Mouse (Mus musculus) lung, embryonic 14.5 days (tissue): ENCODE results near the gene Fbxl13. TPM values are rescaled to one million over a fixed set of nuclear protein-coding genes. Genes with fewer than 3 reads are reported as not detected.
A peak's percentile ranks its signal among the peaks of the same experiment; 100 is the strongest.

Source experiments
- ATAC-seq: fragments of 200-750 bp; cut with Nextera tagmentation; 2 replicates; pipeline ENCODE4 v1.8.0; 2017; ENCODE audit warnings: mild to moderate bottlenecking, moderate TSS enrichment, moderate library complexity; ENCODE audit not compliant: insufficient read depth
- DNase-seq: peaks from one replicate; pipeline ENCODE4 v3.0.0-alpha.2; 2015
- H3K27ac ChIP-seq: fragments of 300-500 bp; sonication (generic); 2 replicates; pipeline ENCODE4 v1.5.1; 2014; ENCODE audit warnings: low read depth, mild to moderate bottlenecking, moderate library complexity
- H3K27me3 ChIP-seq: fragments of 300-500 bp; sonication (generic); 2 replicates; pipeline ENCODE4 v1.6.1; 2014; ENCODE audit warnings: low read length, control low read depth; ENCODE audit not compliant: insufficient read depth
- H3K36me3 ChIP-seq: fragments of 300-500 bp; sonication (generic); 2 replicates; pipeline ENCODE4 v1.6.1; 2014; ENCODE audit warnings: control low read depth; ENCODE audit not compliant: insufficient read depth
- H3K4me1 ChIP-seq: fragments of 300-500 bp; sonication (generic); 2 replicates; pipeline ENCODE4 v1.6.1; 2014; ENCODE audit warnings: antibody characterized with exemption, control low read depth; ENCODE audit not compliant: insufficient read depth
- H3K4me2 ChIP-seq: fragments of 300-500 bp; sonication (generic); 2 replicates; pipeline ENCODE4 v1.6.1; 2014; ENCODE audit warnings: mild to moderate bottlenecking
- H3K4me3 ChIP-seq: fragments of 300-500 bp; sonication (generic); 2 replicates; pipeline ENCODE4 v1.5.1; 2014; ENCODE audit warnings: low read depth, low read length
- H3K9ac ChIP-seq: fragments of 300-500 bp; sonication (generic); 2 replicates; pipeline ENCODE4 v1.6.1; 2014
- H3K9me3 ChIP-seq: fragments of 300-500 bp; sonication (generic); 2 replicates; pipeline ENCODE4 v1.6.1; 2016; ENCODE audit warnings: low read depth, low read length, control low read depth
- CTCF ChIP-seq: IDR thresholded peaks from 2 replicates; pipeline ENCODE4 v1.5.1; 2016; ENCODE audit warnings: antibody characterized with exemption, low read depth
- WGBS: fragments of 180-500 bp; shearing (Covaris S2); extraction: QIAGEN DNeasy Blood & Tissue Kit; methylation state at CpG from one replicate; pipeline ENCODE4 v1.1.7; 2014; 5-methylcytosine and 5-hydroxymethylcytosine counted together
- polyA plus RNA-seq: library from polyadenylated mRNA; unstranded; fragments of >200 nt; fragmentation: Nextera tagmentation; extraction: Ambion mirVana; gene quantifications from 2 replicates; pipeline ENCODE4 v1.2.1, GENCODE M21; 2014

The Fbxl13 gene
- polyA plus RNA-seq, 1 experiment from 2014 or later = 0.50 TPM

- H3K9me3 ChIP-seq = no peaks in the 10 kb centered on the region
- no peak overlapping the region for H3K4me3 ChIP-seq
- DNase-seq = no peak
- WGBS = 71% methylated on average over 4 of the region's 4 CpGs
- H3K9ac ChIP-seq = no peak overlapping the region
- H3K4me2 ChIP-seq = no peak overlapping the region
- no peaks in the 10 kb centered on the region for H3K27me3 ChIP-seq
- H3K27ac ChIP-seq = no peak overlapping the region
- no peak for ATAC-seq
- H3K4me1 ChIP-seq = 0 out of 2 replicates have a peak, but pooled peaks cover 8% of the 10 kb centered on the region
- no peaks in the 10 kb centered on the region for H3K36me3 ChIP-seq
- no peak for TF ChIP-seq CTCF
Measured at GRCm38 (mm10) chr5:21542226-21542625, 103.2 kb downstream of the Fbxl13 start.

DNA sequence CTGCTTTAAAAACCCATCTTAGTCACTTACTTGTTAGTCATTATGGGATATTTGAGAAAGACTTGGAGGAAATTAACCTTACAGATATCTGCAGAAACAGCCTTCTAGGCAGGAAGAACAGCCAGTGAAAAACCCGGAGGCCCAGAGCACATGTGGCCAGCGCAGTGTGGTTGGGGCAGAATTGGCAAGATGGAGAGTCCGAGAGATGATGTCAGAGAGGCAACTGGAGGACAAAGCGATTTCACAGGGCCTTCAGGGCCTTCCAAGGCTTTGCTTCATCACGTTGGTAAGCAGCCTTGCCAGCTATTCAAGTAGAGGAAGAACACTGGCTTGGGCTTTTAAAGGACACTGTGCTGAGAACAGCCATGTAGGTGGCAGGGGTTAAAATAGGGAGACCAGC, 112.5 kb downstream of the Fbxl13 start:
- TF ChIP-seq CTCF = no peak

GRCm38 (mm10) chr5:21532126-21532525, 113.3 kb downstream of the Fbxl13 start:
- Histone ChIP-seq H3K4me2 (no peak overlapping the region), H3K9ac (no peak overlapping the region), H3K9me3 (no peaks in the 10 kb centered on the region; the same call in 1 of the 2 replicates), H3K4me3 (no peak overlapping the region), H3K4me1 (0 out of 2 replicates have a peak, but pooled peaks cover 7% of the 10 kb centered on the region), H3K36me3 (no peaks in the 10 kb centered on the region), H3K27me3 (no peaks in the 10 kb centered on the region), H3K27ac (no peak overlapping the region)
- DNase-seq = no peak
- 96% methylated on average over 2 of the region's 2 CpGs for WGBS
- no peak for ATAC-seq
- no peak for TF ChIP-seq CTCF

More for the DNA sequence above, 112.5 kb downstream of the Fbxl13 start:
- no peak for DNase-seq
- WGBS = 86% methylated on average over 5 of the region's 5 CpGs
- H3K27me3 ChIP-seq = no peaks in the 10 kb centered on the region
- no peak overlapping the region for H3K4me3 ChIP-seq
- H3K9ac ChIP-seq = no peak overlapping the region
- H3K4me2 ChIP-seq = no peak overlapping the region
- no peak overlapping the region for H3K27ac ChIP-seq
- no peaks in the 10 kb centered on the region; the same call in 1 of the 2 replicates for H3K9me3 ChIP-seq
- 0 out of 2 replicates have a peak, but pooled peaks cover 6% of the 10 kb centered on the region for H3K4me1 ChIP-seq
- H3K36me3 ChIP-seq = no peaks in the 10 kb centered on the region
- no peak for ATAC-seq

- peak overlapping the region; percentile 90; the same call in 1 of the 2 replicates for H3K27ac ChIP-seq
- no peak for ATAC-seq
- no peak for TF ChIP-seq CTCF
Measured at GRCm38 (mm10) chr5:21529110-21529720, 116.2 kb downstream of the Fbxl13 start.

GRCm38 (mm10) chr5:21528068-21528842, 117.2 kb downstream of the Fbxl13 start:
- Histone ChIP-seq H3K4me1 (0 out of 2 replicates have a peak, but pooled peaks cover 7% of the 10 kb centered on the region), H3K9ac (no peak overlapping the region), H3K4me2 (peak overlapping the region; percentile 0; the same call in 1 of the 2 replicates), H3K9me3 (no peaks in the 10 kb centered on the region; the same call in 1 of the 2 replicates), H3K4me3 (no peak overlapping the region), H3K36me3 (no peaks in the 10 kb centered on the region), H3K27me3 (no peaks in the 10 kb centered on the region), H3K27ac (peak overlapping the region; percentile 90)
- ATAC-seq (peak; percentile 96), DNase-seq (peak; percentile 90)
- 55% methylated on average over 15 of the region's 15 CpGs for WGBS
- no peak for TF ChIP-seq CTCF

More at GRCm38 (mm10) chr5:21529110-21529720, 116.2 kb downstream of the Fbxl13 start:
- Histone ChIP-seq H3K9ac (no peak overlapping the region), H3K4me2 (no peak overlapping the region), H3K4me1 (0 out of 2 replicates have a peak, but pooled peaks cover 7% of the 10 kb centered on the region), H3K4me3 (no peak overlapping the region), H3K9me3 (no peaks in the 10 kb centered on the region; the same call in 1 of the 2 replicates), H3K36me3 (no peaks in the 10 kb centered on the region), H3K27me3 (no peaks in the 10 kb centered on the region)
- no peak for DNase-seq
- 78% methylated on average over 8 of the region's 8 CpGs for WGBS

DNA sequence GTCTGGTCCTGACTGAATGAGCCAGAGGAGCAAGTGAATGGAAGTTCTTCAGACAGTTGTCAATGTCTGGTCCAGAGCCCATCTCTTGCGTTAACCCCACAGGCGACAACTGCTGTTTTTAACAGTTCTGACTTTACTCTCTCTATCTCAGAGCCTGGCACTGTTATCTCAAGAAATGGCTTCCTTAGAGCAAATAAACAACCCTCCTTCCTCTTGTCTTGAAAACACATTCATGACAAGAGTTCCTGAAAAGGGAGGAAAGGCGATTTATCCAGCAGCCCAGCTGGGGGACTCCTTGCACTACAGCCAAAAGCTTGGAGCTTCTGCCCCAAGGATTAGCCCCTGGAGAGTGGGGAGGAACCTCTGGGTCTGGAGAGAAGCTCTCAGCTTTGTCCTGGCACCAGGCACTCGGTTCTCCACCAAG, 117.9 kb downstream of the Fbxl13 start:
- 0 out of 2 replicates have a peak, but pooled peaks have one; percentile 19 for TF ChIP-seq CTCF
- 32% methylated on average over 4 of the region's 4 CpGs for WGBS
- Histone ChIP-seq H3K27ac (peak overlapping the region; percentile 90), H3K4me3 (no peak overlapping the region), H3K27me3 (no peaks in the 10 kb centered on the region), H3K36me3 (no peaks in the 10 kb centered on the region), H3K9me3 (no peaks in the 10 kb centered on the region; the same call in 1 of the 2 replicates), H3K9ac (no peak overlapping the region), H3K4me2 (peak overlapping the region; percentile 25; the same call in 1 of the 2 replicates), H3K4me1 (0 out of 2 replicates have a peak, but pooled peaks cover 7% of the 10 kb centered on the region)
- peak; percentile 74 for ATAC-seq
- peak; percentile 78 for DNase-seq
